Mouse (Mus musculus) heart, adult 2 months (tissue): ENCODE results near the gene Eif4e. TPM values are rescaled to one million over a fixed set of nuclear protein-coding genes. Genes with fewer than 3 reads are reported as not detected.

Experiments
- DNase-seq, 2 experiments: peaks; one replicate each; pipeline ENCODE4 v3.0.0; 2021
- H3K27ac ChIP-seq: fragments of 200-600 bp; 2 replicates; pipeline ENCODE4 v1.8.1; 2022
- H3K27me3 ChIP-seq: fragments of 200-500 bp; 2 replicates; pipeline ENCODE4 v1.6.1; 2012; ENCODE audit warnings: mild to moderate bottlenecking, low read length, inconsistent platforms, mixed read lengths; ENCODE audit not compliant: control insufficient read depth, insufficient read depth
- H3K36me3 ChIP-seq: fragments of 200-500 bp; 2 replicates; pipeline ENCODE4 v1.6.1; 2012; ENCODE audit warnings: low read length, inconsistent platforms; ENCODE audit not compliant: control insufficient read depth, insufficient read depth
- H3K4me1 ChIP-seq: fragments of 200-500 bp; 2 replicates; pipeline ENCODE4 v1.6.1; 2011; ENCODE audit warnings: low read length; ENCODE audit not compliant: control insufficient read depth, insufficient read depth
- H3K4me3 ChIP-seq: fragments of 200-600 bp; 2 replicates; pipeline ENCODE4 v1.8.1; 2022
- H3K79me2 ChIP-seq: fragments of 200-500 bp; replicated peaks from 2 replicates; pipeline ENCODE4 v1.6.1; 2012; ENCODE audit warnings: mild to moderate bottlenecking, inconsistent platforms, low read length, moderate library complexity, mixed read lengths; ENCODE audit not compliant: control insufficient read depth, insufficient read depth
- H3K9ac ChIP-seq: fragments of 200-500 bp; 2 replicates; pipeline ENCODE4 v1.6.1; 2012; ENCODE audit warnings: low read depth, mild to moderate bottlenecking, control low read depth, inconsistent platforms, low read length, mixed read lengths
- CTCF ChIP-seq: fragments of 200-600 bp; IDR thresholded peaks from 2 replicates; pipeline ENCODE4 v1.8.1; 2022; ENCODE audit warnings: antibody characterized with exemption, mild to moderate bottlenecking, moderate library complexity
- EP300 ChIP-seq: fragments of 200-500 bp; IDR thresholded peaks from 2 replicates; pipeline ENCODE4 v1.6.1; 2011; ENCODE audit warnings: low read depth, low read length, control low read depth; ENCODE audit not compliant: insufficient read depth
- POLR2A ChIP-seq: fragments of 200-500 bp; IDR thresholded peaks from 2 replicates; pipeline ENCODE4 v1.6.1; 2011; ENCODE audit warnings: mild to moderate bottlenecking, low read depth, low read length, control low read depth; ENCODE audit not compliant: insufficient read depth
- WGBS: fragments of 180-500 bp; shearing (Covaris S2); methylation state at CpG from one replicate; pipeline ENCODE4 v1.1.7; 2018; 5-methylcytosine and 5-hydroxymethylcytosine counted together
- intact Hi-C: fragments of 180-260 bp; cut with DNase I; formaldehyde crosslinking; loops from one replicate; pipeline ENCODE4 v1.15.1; 2025
- polyA plus RNA-seq: library from polyadenylated mRNA; depleted of rRNA; stranded (reverse); fragments of >200 nt; gene quantifications from 2 replicates; pipeline ENCODE4 v1.2.3, GENCODE M21; 2012
- total RNA-seq, 2 experiments: library from RNA; stranded (reverse); gene quantifications; 2 replicates each; pipeline ENCODE4 v1.2.3; 2021

The Eif4e gene
- total and polyA plus RNA-seq, 3 experiments = 56.3 to 195 (median 171) TPM

DNA sequence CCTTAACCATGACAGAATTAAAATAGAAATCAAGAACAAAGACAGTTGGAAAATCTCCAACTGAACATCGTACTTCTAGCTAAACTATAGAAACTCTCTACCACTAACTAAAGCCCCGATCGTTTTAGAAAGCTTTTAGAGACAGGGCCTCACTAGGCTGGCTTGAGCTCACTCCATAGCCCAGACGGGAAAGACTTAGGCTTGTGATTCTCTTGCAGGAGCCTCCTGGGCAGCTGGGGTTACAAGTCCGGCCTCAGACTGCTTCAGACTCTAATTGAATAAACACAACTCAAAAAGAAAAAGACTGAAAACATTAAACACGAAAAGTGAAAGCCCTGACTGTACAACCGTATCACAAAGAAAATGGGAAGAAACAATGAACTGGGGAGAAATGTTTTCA, 60.2 kb downstream of the Eif4e start:
- 70% methylated on average over 7 of the region's 7 CpGs for WGBS
- no peaks in the 10 kb centered on the region for H3K4me1 ChIP-seq
- H3K79me2 ChIP-seq = no peaks in the 10 kb centered on the region
- TF ChIP-seq EP300 = no peak
- TF ChIP-seq POLR2A = no peak
- no peak for TF ChIP-seq CTCF
- H3K27me3 ChIP-seq = no peaks in the 10 kb centered on the region
- DNase-seq = no peak
- no peaks in the 10 kb centered on the region; the same call in 1 of the 2 replicates for H3K36me3 ChIP-seq
- no peak overlapping the region for H3K27ac ChIP-seq
- H3K9ac ChIP-seq = no peak overlapping the region
- intact Hi-C loops = no loop called here
- no peak overlapping the region for H3K4me3 ChIP-seq

GRCm38 (mm10) chr3:138587137-138587536, 61.2 kb downstream of the Eif4e start:
- H3K4me3 ChIP-seq = no peak overlapping the region
- H3K4me1 ChIP-seq = no peaks in the 10 kb centered on the region
- 92% methylated on average over 4 of the region's 4 CpGs for WGBS
- no peak overlapping the region for H3K27ac ChIP-seq
- DNase-seq = no peak
- H3K9ac ChIP-seq = no peak overlapping the region
- H3K27me3 ChIP-seq = no peaks in the 10 kb centered on the region
- intact Hi-C loops = no loop called here
- no peaks in the 10 kb centered on the region for H3K36me3 ChIP-seq
- no peaks in the 10 kb centered on the region for H3K79me2 ChIP-seq
- TF ChIP-seq POLR2A (no peak), CTCF (no peak), EP300 (no peak)

DNA sequence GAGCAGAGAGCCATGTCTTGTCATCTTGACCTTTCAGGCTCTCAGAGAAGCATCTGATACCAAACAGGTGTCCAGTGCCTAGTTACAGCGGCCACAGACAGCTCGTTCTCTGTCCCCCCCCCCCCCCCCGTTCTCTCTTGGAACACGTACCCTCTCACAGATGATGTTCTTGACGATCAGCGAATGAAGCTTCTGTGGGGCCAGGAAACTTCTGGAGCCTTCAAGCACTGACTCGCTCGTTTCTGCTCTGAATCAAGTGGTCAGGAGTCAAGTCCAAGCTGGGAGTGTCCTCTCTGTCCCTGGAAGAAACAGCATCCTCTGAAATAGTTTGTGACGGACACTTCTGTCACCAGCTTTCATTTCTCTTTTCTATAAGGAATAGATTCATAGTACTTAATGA, 62.0 kb downstream of the Eif4e start:
- H3K4me1 ChIP-seq = no peaks in the 10 kb centered on the region
- 77% methylated on average over 9 of the region's 9 CpGs for WGBS
- no peaks in the 10 kb centered on the region for H3K79me2 ChIP-seq
- no peak for TF ChIP-seq EP300
- no peak for TF ChIP-seq POLR2A
- no peak for TF ChIP-seq CTCF
- H3K36me3 ChIP-seq = no peaks in the 10 kb centered on the region
- intact Hi-C loops = no loop called here
- no peak overlapping the region for H3K27ac ChIP-seq
- no peak overlapping the region for H3K4me3 ChIP-seq
- H3K9ac ChIP-seq = no peak overlapping the region
- no peak for DNase-seq
- no peaks in the 10 kb centered on the region for H3K27me3 ChIP-seq

DNA sequence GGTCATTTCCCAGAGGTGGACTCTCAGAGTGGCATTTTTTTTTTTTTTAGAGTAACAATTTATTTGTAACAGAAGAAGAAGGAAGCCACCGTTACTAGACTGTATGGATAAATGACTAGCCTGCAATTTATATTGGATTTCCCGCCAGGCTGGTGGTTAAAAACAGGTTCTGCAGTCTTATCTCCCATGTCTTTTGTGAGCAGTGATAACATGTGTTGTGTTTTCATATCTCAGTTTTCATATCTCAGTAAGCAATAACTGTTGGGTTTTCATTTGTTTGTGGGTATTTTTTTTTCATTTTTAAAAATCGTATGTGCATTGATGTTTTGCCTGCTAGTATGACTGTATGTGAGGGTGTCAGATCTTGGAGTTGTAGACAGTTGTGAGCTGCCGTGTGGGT, 65.0 kb downstream of the Eif4e start:
- intact Hi-C loops = no loop called here
- no peak overlapping the region for H3K4me3 ChIP-seq
- no peak overlapping the region for H3K27ac ChIP-seq
- DNase-seq = no peak
- TF ChIP-seq POLR2A = no peak
- no peak for TF ChIP-seq EP300
- no peak for TF ChIP-seq CTCF
- 89% methylated on average over 4 of the region's 4 CpGs for whole genome bisulfite sequencing
- no peak overlapping the region for H3K9ac ChIP-seq
- H3K27me3 ChIP-seq = no peaks in the 10 kb centered on the region
- H3K4me1 ChIP-seq = no peaks in the 10 kb centered on the region
- no peaks in the 10 kb centered on the region for H3K36me3 ChIP-seq
- no peaks in the 10 kb centered on the region for H3K79me2 ChIP-seq

- Histone ChIP-seq H3K27ac (no peak overlapping the region), H3K9ac (no peak overlapping the region), H3K4me1 (no peaks in the 10 kb centered on the region), H3K79me2 (no peaks in the 10 kb centered on the region), H3K4me3 (no peak overlapping the region), H3K36me3 (no peaks in the 10 kb centered on the region), H3K27me3 (no peaks in the 10 kb centered on the region)
- TF ChIP-seq CTCF (no peak), POLR2A (no peak), EP300 (no peak)
- DNase-seq = no peak
- WGBS = 74% methylated on average over 7 of the region's 7 CpGs
- intact Hi-C loops = no loop called here
Measured at GRCm38 (mm10) chr3:138591806-138592365, 65.9 kb downstream of the Eif4e start.

GRCm38 (mm10) chr3:138593131-138593530, 67.2 kb downstream of the Eif4e start:
- 50% methylated on average over 8 of the region's 8 CpGs for WGBS
- intact Hi-C loops = no loop called here
- Histone ChIP-seq H3K4me1 (no peaks in the 10 kb centered on the region), H3K27me3 (no peaks in the 10 kb centered on the region), H3K79me2 (no peaks in the 10 kb centered on the region), H3K36me3 (no peaks in the 10 kb centered on the region), H3K4me3 (no peak overlapping the region), H3K27ac (no peak overlapping the region), H3K9ac (no peak overlapping the region)
- TF ChIP-seq POLR2A (no peak), EP300 (no peak), CTCF (no peak)
- DNase-seq = no peak
